Mouse (Mus musculus) left cerebral cortex, postnatal 25 days (tissue): Measurements from ENCODE around the gene Sgip1. TPM values are rescaled to one million over a fixed set of nuclear protein-coding genes. Genes with fewer than 3 reads are reported as not detected.

Source experiments
- DNase-seq, 2 experiments: peaks; one replicate each; pipeline ENCODE4 v3.0.0; 2022; ENCODE audit warnings: low spot score in 2 of 2, mixed read lengths in 1 of 2
- intact Hi-C: fragments of 180-260 bp; cut with DNase I; formaldehyde crosslinking; loops from one replicate; pipeline ENCODE4 v1.15.1; 2025
- total RNA-seq, 2 experiments: library from RNA; stranded (reverse); gene quantifications; 2 replicates each; pipeline ENCODE4 v1.2.3; 2021

The Sgip1 gene
- total RNA-seq = 100 to 1,000 TPM; 293 to 306 TPM

- DNase-seq = no peak
- intact Hi-C loops = no loop called here
Measured at GRCm38 (mm10) chr4:102741287-102741686, at the start of gene Sgip1. Gene Sgip1, plus strand, starts transcription at chr4:102741297.

- DNase-seq = no peak
- intact Hi-C loops = no loop called here
Measured at GRCm38 (mm10) chr4:102691402-102691801, 49.7 kb upstream of the Sgip1 start.

GRCm38 (mm10) chr4:102697966-102698365, 43.1 kb upstream of the Sgip1 start:
- intact Hi-C loops = no loop called here
- no peak for DNase-seq

GRCm38 (mm10) chr4:102711731-102712130, 29.4 kb upstream of the Sgip1 start:
- DNase-seq = no peak
- intact Hi-C loops = no loop called here

GRCm38 (mm10) chr4:102715532-102715931, 25.6 kb upstream of the Sgip1 start:
- intact Hi-C loops = no loop called here
- DNase-seq = no peak

GRCm38 (mm10) chr4:102717123-102717828, 23.8 kb upstream of the Sgip1 start:
- DNase-seq = peak in 1 of 2 experiments; percentile 55

GRCm38 (mm10) chr4:102719535-102719934, 21.6 kb upstream of the Sgip1 start:
- peak; percentile 26 to 44 for DNase-seq
- intact Hi-C loops = no loop called here

More at GRCm38 (mm10) chr4:102717123-102717828, 23.8 kb upstream of the Sgip1 start:
- intact Hi-C loops = no loop called here

GRCm38 (mm10) chr4:102719951-102720350, 21.1 kb upstream of the Sgip1 start:
- no peak for DNase-seq
- intact Hi-C loops = no loop called here

- intact Hi-C loops = no loop called here
Measured at GRCm38 (mm10) chr4:102724442-102724841, 16.7 kb upstream of the Sgip1 start.

GRCm38 (mm10) chr4:102730976-102731375, 10.1 kb upstream of the Sgip1 start:
- DNase-seq = no peak
- intact Hi-C loops = no loop called here

More at GRCm38 (mm10) chr4:102724442-102724841, 16.7 kb upstream of the Sgip1 start:
- DNase-seq = no peak

GRCm38 (mm10) chr4:102734022-102734657, 7.0 kb upstream of the Sgip1 start:
- intact Hi-C loops = no loop called here

GRCm38 (mm10) chr4:102753334-102754090, 12.4 kb downstream of the Sgip1 start:
- no peak for DNase-seq
- intact Hi-C loops = no loop called here

More at GRCm38 (mm10) chr4:102734022-102734657, 7.0 kb upstream of the Sgip1 start:
- DNase-seq = no peak

GRCm38 (mm10) chr4:102759095-102759890, 18.2 kb downstream of the Sgip1 start:
- DNase-seq = peak; percentile 72 to 81
- intact Hi-C loops = no loop called here

- DNase-seq = peak; percentile 91 to 97
- intact Hi-C loops = loop anchor here (5.0 kb wide), 1 partner anchor 97 kb away; no protein-coding TSS in a partner anchor
Measured at GRCm38 (mm10) chr4:102760042-102760821, 19.1 kb downstream of the Sgip1 start.

GRCm38 (mm10) chr4:102762075-102762474, 21.0 kb downstream of the Sgip1 start:
- DNase-seq = peak in 1 of 2 experiments; percentile 18
- intact Hi-C loops = loop anchor here (5.0 kb wide), 1 partner anchor 95 kb away; no protein-coding TSS in a partner anchor

GRCm38 (mm10) chr4:102769070-102769469, 28.0 kb downstream of the Sgip1 start:
- peak in 1 of 2 experiments; percentile 63 for DNase-seq
- intact Hi-C loops = no loop called here

GRCm38 (mm10) chr4:102769936-102770335, 28.8 kb downstream of the Sgip1 start:
- intact Hi-C loops = no loop called here
- no peak for DNase-seq

GRCm38 (mm10) chr4:102771598-102772357, 30.7 kb downstream of the Sgip1 start:
- no peak for DNase-seq
- intact Hi-C loops = no loop called here
